Mouse (Mus musculus) inflammation-experienced regulatory T-cells, adult 6 months (primary cell): ENCODE measurements around the gene Acsbg2. TPM values are rescaled to one million over a fixed set of nuclear protein-coding genes. Genes with fewer than 3 reads are reported as not detected.
A peak's percentile ranks its signal among the peaks of the same experiment; 100 is the strongest.
"Not testable (repeated sequence)": the region's sequence is repeated elsewhere in the genome, so short reads cannot be mapped to it uniquely, and the experiment has no call there.

Experiments used
- ATAC-seq: one replicate; pipeline ENCODE4 v1.8.0; 2017
- polyA plus RNA-seq, 3 experiments: library from polyadenylated mRNA; unstranded; fragments of 100-300 nt; shearing (Covaris generic); gene quantifications; one replicate each; pipeline ENCODE4 v1.2.1; 2017

Acsbg2 gene
- polyA plus RNA-seq = not detected

- no peak for ATAC-seq
Measured at GRCm38 (mm10) chr17:56874237-56874636, at the start of gene Acsbg2. Gene Acsbg2 (minus strand): TSS chr17:56874447.

- ATAC-seq = no peak
Measured at GRCm38 (mm10) chr17:56919725-56920124, 45.5 kb upstream of the Acsbg2 start.

DNA sequence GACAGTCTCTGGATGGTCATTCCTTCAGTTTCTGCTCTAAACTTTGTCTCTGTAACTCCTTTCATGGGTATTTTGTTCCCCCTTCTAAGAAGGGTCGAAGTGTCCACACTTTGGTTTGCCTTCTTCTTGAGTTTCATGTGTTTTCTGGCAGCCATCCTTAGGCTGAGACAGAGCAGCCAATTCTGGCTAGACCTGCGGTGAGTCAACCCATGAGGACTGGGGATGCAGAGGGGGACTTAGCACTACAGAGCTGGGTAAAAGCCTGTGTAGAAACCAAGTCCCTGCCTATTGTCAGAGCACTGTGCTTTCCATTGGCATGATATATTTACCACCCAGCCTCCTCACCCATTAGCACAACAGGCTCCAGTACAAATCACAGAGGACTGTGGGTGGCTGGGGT lies 42.9 kb upstream of the Acsbg2 start:
- no peak for ATAC-seq

- ATAC-seq = peak; percentile 64
Measured at GRCm38 (mm10) chr17:56913444-56913843, 39.2 kb upstream of the Acsbg2 start.

GRCm38 (mm10) chr17:56913023-56913422 lies 38.8 kb upstream of the Acsbg2 start:
- no peak for ATAC-seq

DNA sequence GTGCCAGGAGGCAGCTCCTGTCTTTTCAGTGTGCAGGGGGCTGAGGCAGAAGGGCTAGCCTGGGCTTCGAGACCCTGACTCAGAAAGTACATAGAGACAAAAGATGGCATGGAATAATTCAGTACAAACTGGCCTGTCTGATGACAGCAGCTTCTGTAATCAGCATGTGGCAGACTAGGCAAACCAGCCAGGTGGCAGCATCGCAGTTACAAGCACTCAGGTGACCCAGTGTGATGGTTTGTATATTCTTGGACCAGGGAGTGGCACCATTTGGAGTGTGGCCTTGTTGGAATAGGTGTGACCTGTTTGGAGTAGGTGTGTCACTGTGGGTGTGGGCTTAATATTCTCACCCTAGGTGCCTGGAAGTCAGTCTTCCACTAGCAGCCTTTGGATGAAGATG lies 35.5 kb upstream of the Acsbg2 start:
- ATAC-seq = not testable (repeated sequence)

- ATAC-seq = no peak
Measured at GRCm38 (mm10) chr17:56907887-56908286, 33.6 kb upstream of the Acsbg2 start.

GRCm38 (mm10) chr17:56907096-56907495 lies 32.8 kb upstream of the Acsbg2 start:
- ATAC-seq = no peak

DNA sequence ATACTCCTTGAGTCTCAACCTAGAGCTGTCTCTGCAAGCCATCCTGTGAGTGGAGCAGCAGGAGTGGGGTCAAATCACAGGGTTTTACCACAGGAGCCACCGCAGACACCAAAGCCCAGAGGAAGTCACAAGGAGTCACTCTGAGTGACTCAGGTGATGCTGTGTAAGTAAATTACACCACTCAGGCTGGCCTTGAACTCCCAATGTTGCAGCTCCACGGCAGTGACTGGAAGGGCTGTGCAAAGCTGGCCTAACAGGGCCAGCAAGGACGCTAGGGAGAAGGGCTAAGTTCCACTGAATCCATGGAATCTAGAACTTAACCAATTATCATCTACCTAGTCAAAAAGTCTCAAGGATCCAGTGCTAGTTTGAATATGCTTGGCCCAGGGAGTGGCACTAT lies 31.9 kb upstream of the Acsbg2 start:
- no peak for ATAC-seq

- ATAC-seq = no peak
Measured at GRCm38 (mm10) chr17:56902698-56903097, 28.5 kb upstream of the Acsbg2 start.

DNA sequence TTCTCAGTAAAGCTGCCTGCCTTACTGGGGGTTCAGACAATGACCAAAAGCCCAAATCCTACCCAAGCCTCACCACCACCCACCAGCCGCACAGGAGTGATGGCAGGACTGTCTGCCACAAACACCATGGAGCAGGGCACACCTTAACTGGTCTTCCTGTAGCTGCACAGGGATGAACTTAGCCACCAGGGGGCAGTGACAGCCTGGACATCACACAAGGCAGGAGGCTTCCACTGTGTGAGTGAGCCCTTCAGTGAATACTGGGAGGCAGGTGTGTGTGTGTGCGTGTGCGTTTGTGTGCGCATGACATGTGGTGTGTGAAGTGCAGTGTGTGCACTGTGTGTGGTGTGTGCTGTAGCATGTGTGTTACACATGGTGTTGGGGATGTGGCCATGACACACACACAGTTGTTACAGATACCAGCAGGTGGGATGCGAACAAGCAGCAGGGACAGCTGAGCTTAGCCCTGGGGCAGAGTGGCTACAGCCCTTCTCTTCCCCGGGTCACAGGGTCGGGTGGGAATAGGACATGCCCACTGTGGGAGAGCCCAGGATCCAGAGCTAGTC lies 23.5 kb upstream of the Acsbg2 start:
- ATAC-seq = peak; percentile 74

DNA sequence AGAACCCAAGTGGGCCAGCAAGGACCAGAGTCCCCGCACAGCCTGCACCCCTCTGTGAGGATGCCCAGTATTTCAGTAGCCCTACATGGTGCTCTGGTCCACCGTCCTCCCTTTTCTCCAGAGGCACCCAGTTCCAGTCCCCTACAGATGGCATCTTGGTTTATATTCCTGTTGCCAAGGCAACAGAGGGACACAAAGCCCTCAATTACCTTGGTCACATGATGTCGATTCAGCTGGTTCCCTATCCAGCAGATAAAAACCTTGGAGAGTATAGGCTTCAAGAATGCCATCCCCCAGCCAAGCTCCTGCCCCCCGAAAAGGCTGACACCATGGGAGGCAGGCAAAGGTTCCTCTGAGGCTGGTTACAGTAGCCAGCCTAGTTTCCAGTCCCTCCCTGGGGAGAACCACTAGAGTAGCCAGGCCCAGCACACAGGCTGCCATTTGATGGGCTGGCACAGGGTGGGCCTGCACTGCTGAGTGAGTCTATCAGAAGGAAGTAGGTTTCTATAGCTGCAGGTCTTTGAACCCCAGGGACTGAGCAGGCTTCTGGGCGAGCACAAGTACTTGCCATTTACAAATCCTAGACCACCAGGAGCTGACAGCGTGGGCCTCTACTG lies 22.4 kb upstream of the Acsbg2 start:
- ATAC-seq = no peak

DNA sequence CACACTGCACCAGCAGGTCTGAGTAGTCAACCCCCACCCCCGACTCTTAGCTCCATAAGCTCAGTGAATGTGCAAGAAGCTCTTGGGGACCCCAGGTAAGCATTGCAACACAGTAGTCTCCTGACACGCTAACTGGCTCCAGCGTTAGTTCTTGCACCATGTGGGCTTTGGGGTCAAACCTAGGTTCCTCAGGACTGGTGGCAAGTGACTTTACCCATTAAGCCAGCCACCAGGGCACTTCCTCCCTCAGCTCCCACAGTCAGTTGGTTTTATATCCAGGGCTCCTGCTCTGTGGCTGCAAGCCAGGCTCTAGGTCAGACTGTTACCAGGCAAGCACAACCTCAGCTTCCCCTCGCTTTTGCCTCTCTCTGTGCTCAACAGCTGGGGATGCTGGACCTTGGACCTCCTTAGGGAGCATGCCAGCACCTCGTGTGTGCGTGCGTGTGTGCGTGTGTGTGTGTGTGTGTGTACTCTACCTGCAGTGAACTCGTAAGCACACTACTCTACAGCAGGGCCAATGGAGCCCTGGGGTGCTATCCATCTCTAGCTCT lies 21.2 kb upstream of the Acsbg2 start:
- ATAC-seq = no peak

- ATAC-seq = no peak
Measured at GRCm38 (mm10) chr17:56890018-56890417, 15.8 kb upstream of the Acsbg2 start.

DNA sequence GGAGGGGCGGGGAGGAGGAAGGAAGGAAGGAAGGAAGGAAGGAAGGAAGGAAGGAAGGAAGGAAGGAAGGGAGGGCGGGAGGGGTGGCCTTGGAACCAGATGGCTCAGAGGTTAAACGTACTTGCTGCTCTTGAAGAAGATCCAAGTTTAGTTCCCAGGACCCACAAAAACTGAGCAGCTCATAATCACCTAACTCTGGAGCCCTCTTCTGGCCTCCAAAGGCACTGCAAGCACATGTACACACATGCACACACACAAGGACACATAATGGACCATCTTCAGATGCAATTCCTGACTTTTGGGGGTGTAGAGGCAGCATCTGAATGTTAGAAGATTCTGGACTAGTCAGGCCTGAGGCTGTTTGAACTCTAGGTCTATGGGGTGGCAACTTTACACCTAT lies 13.8 kb upstream of the Acsbg2 start:
- ATAC-seq = no peak

DNA sequence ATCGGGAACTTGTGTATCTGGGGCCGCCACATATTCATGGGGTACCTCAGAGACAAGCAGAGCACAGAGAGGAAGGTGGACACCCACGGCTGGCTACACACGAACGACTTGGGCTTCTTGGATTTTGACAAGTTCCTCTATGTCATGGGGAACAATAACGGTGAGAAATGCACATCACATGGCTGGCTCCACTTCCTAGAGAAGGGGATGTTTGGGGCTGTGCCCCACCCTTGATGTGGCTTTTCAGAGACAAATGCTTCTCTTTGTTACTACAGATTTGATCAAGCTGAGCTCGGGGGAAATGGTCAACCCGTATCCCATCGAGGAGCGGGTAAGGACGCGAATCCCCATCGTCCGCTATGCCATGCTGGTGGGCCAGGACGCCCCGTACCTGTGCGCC lies 10.6 kb upstream of the Acsbg2 start:
- ATAC-seq = no peak

GRCm38 (mm10) chr17:56884331-56884730 lies 10.1 kb upstream of the Acsbg2 start:
- no peak for ATAC-seq

- no peak for ATAC-seq
Measured at GRCm38 (mm10) chr17:56883612-56884011, 9.4 kb upstream of the Acsbg2 start.

GRCm38 (mm10) chr17:56877426-56877825 lies 3.2 kb upstream of the Acsbg2 start:
- no peak for ATAC-seq

GRCm38 (mm10) chr17:56876981-56877380 lies 2.7 kb upstream of the Acsbg2 start:
- no peak for ATAC-seq

- ATAC-seq = no peak
Measured at GRCm38 (mm10) chr17:56876465-56876864, 2.2 kb upstream of the Acsbg2 start.

- no peak for ATAC-seq
Measured at GRCm38 (mm10) chr17:56874936-56875651, 847 bp upstream of the Acsbg2 start, which contains the start of gene 1700061G19Rik. Gene 1700061G19Rik (plus strand): TSS chr17:56875477.

GRCm38 (mm10) chr17:56872512-56872911 lies 1.7 kb downstream of the Acsbg2 start:
- no peak for ATAC-seq

GRCm38 (mm10) chr17:56871767-56872166 lies 2.5 kb downstream of the Acsbg2 start:
- ATAC-seq = no peak
